Mouse (Mus musculus): ENCODE results near the gene Med28. TPM values are rescaled to one million over a fixed set of nuclear protein-coding genes. Genes with fewer than 3 reads are reported as not detected.

Med28 gene
- polyA plus RNA-seq, 1 experiment from 2014 or later = 256 TPM

DNA sequence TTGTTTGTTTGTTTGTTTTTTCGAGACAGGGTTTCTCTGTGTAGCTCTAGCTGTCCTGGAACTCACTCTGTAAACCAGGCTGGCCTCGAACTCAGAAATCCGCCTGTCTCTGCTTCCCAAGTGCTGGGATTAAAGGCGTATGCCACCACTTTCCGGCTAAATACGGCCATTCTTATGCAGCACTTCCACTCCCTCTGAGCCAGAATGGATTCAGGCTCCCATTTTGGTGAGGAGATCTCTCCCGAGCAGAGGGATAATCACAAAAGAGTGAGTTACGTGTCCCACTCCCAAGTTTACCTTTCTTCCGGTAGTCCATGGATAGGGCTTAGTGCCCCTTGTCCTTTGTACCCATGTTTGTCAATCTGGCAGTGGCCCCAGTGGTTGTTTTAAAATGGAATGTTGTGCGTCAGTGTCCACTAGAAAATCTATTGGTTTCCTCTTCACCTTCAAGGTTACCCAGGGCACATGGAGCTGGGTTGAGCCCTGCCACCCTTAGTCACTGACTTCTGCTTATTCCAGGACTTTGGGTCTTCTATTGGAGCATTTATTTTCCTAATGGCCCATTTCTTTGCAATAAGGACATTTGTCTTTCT is 4.8 kb upstream of the Med28 start:
- no peak overlapping the region for H3K4me2 ChIP-seq (replicated peaks)
- no peak for ATAC-seq (ENCODE audit: low FRiP score, low read depth)
- no peak overlapping the region for H3K27ac ChIP-seq
- WGBS = 94% methylated on average over 10 of the region's 10 CpGs
- H3K4me3 ChIP-seq = no peak overlapping the region
- H3K27me3 ChIP-seq = no peaks in the 10 kb centered on the region
- no peaks in the 10 kb centered on the region for H3K9me3 ChIP-seq
- no peak overlapping the region for H3K9ac ChIP-seq
- H3K4me1 ChIP-seq = 0 out of 2 replicates have a peak, but pooled peaks cover 4% of the 10 kb centered on the region
- H3K36me3 ChIP-seq = peaks cover 25% of the 10 kb centered on the region

DNA sequence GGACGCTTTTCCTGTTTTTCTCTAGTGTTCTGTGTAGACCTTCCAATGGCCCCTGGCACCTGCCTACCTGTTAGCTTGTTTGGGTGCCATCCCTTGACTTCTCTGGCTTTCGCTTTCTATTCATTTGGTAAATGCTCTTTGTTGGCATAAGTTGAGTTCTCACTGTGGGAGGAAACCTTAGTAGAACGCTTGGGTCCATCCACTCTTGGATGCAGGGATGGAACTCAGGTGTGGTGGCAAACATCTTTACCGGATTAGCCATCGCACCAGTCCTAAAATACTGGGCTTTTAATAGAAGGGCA is 731 bp downstream of the Med28 start:
- peak overlapping the region; percentile 95 for H3K9ac ChIP-seq
- no peak overlapping the region; the same call in 1 of the 2 replicates for H3K27ac ChIP-seq
- peak overlapping the region; percentile 94 for H3K4me3 ChIP-seq
- peaks cover 18% of the 10 kb centered on the region for H3K4me1 ChIP-seq
- WGBS = 7% methylated on average over 5 of the region's 5 CpGs
- no peaks in the 10 kb centered on the region for H3K27me3 ChIP-seq
- ATAC-seq (ENCODE audit: low FRiP score, low read depth) = no peak
- H3K36me3 ChIP-seq = peaks cover 24% of the 10 kb centered on the region
- H3K4me2 ChIP-seq (replicated peaks) = peak overlapping the region; percentile 94
- H3K9me3 ChIP-seq = no peaks in the 10 kb centered on the region

GRCm38 (mm10) chr5:45521601-45522000 is 1.6 kb downstream of the Med28 start:
- H3K9me3 ChIP-seq = no peaks in the 10 kb centered on the region
- peaks cover 18% of the 10 kb centered on the region for H3K4me1 ChIP-seq
- peak overlapping the region; percentile 94 for H3K4me2 ChIP-seq (replicated peaks)
- H3K9ac ChIP-seq = peak overlapping the region; percentile 95; the same call in 1 of the 2 replicates
- no peak overlapping the region for H3K27ac ChIP-seq
- ATAC-seq (ENCODE audit: low FRiP score, low read depth) = no peak
- WGBS = 90% methylated on average over 6 of the region's 6 CpGs
- H3K27me3 ChIP-seq = no peaks in the 10 kb centered on the region
- H3K4me3 ChIP-seq = peak overlapping the region; percentile 94
- H3K36me3 ChIP-seq = peaks cover 33% of the 10 kb centered on the region

DNA sequence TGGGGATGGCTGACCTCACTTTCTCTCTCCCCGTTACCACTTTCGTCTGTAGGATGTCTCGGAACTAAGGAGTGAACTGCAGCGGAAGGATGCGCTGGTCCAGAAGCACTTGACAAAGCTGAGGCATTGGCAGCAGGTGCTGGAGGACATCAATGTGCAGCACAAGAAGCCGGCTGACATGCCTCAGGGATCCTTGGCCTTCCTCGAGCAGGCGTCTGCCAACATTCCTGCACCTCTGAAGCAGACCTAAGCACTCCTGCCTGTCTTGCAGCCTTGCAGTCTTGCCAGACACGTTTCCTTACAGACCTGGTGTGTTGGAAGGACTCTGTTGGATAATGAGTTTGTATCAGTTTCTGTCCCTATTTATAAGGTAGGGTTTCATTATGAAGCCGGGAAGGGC is 5.1 kb downstream of the Med28 start:
- no peaks in the 10 kb centered on the region for H3K27me3 ChIP-seq
- no peaks in the 10 kb centered on the region for H3K9me3 ChIP-seq
- H3K36me3 ChIP-seq = peaks cover 64% of the 10 kb centered on the region
- H3K27ac ChIP-seq = no peak overlapping the region
- no peak overlapping the region for H3K4me3 ChIP-seq
- no peak overlapping the region for H3K4me2 ChIP-seq (replicated peaks)
- H3K9ac ChIP-seq = no peak overlapping the region
- H3K4me1 ChIP-seq = peaks cover 15% of the 10 kb centered on the region
- no peak for ATAC-seq (ENCODE audit: low FRiP score, low read depth)
- 91% methylated on average over 10 of the region's 10 CpGs for WGBS

GRCm38 (mm10) chr5:45526338-45526737 is 6.3 kb downstream of the Med28 start:
- Histone ChIP-seq H3K9ac (no peak overlapping the region), H3K36me3 (peaks cover 73% of the 10 kb centered on the region), H3K4me2 (replicated peaks) (no peak overlapping the region), H3K27ac (no peak overlapping the region), H3K4me3 (no peak overlapping the region), H3K27me3 (no peaks in the 10 kb centered on the region), H3K4me1 (peaks cover 9% of the 10 kb centered on the region), H3K9me3 (no peaks in the 10 kb centered on the region)
- WGBS = 93% methylated on average over 4 of the region's 4 CpGs
- no peak for ATAC-seq (ENCODE audit: low FRiP score, low read depth)

DNA sequence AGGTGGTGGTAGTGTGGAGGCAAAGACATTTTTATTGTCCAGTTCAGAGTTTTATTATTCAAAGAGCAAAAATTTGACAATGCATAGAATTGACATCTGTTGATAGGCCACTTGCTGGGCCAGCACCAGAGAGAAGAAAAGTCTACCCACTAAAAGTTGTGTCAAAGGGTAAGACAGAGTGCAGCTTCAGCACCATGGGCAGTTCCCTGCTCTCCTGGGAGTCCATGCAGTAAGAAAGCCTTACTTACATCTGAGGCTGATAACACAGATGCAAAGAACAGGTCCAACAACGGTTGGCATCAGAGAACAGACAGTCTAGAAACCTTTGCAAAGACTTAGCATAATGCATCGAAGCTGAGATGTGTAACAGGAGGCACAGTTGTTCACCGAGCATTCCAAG is 9.7 kb downstream of the Med28 start:
- no peak overlapping the region for H3K27ac ChIP-seq
- H3K4me2 ChIP-seq (replicated peaks) = no peak overlapping the region
- no peak for ATAC-seq (ENCODE audit: low FRiP score, low read depth)
- H3K36me3 ChIP-seq = peaks cover 66% of the 10 kb centered on the region
- 87% methylated on average over 3 of the region's 3 CpGs for WGBS
- H3K9me3 ChIP-seq = no peaks in the 10 kb centered on the region
- no peak overlapping the region for H3K9ac ChIP-seq
- peaks cover 4% of the 10 kb centered on the region; the same call in 1 of the 2 replicates for H3K4me1 ChIP-seq
- H3K4me3 ChIP-seq = no peak overlapping the region
- H3K27me3 ChIP-seq = no peaks in the 10 kb centered on the region

GRCm38 (mm10) chr5:45534319-45535098 is 14.5 kb downstream of the Med28 start:
- no peak overlapping the region for H3K27ac ChIP-seq
- H3K27me3 ChIP-seq = no peaks in the 10 kb centered on the region
- peaks cover 21% of the 10 kb centered on the region for H3K36me3 ChIP-seq
- H3K9me3 ChIP-seq = no peaks in the 10 kb centered on the region
- H3K4me2 ChIP-seq (replicated peaks) = peak overlapping the region; percentile 16; the same call in 1 of the 2 replicates
- 7% methylated on average over 17 of the region's 17 CpGs for WGBS
- no peak overlapping the region for H3K4me3 ChIP-seq
- peak; percentile 28; the same call in 1 of the 2 replicates for ATAC-seq (ENCODE audit: low FRiP score, low read depth)
- H3K4me1 ChIP-seq = peaks cover 4% of the 10 kb centered on the region; the same call in 1 of the 2 replicates
- no peak overlapping the region for H3K9ac ChIP-seq

DNA sequence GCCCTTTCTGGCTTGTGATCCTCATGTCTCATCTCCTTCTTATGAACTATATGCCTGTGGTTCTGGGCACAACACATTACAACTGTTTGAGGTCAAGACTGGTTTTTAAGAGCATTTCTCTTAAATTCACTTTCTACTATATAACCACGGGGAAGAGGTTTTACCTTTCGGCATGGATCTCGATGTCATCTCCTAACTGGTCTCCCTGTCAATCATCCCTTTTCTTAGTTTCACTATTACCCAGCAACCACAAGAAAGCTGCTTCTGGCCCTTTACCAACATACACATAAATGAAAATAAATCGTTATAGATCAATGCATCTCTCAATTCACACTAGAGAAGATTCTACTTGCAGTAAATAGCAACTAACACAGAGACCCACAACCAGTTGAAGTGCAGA is 15.1 kb downstream of the Med28 start:
- Histone ChIP-seq H3K9ac (no peak overlapping the region), H3K4me3 (no peak overlapping the region), H3K36me3 (peaks cover 15% of the 10 kb centered on the region), H3K4me2 (replicated peaks) (no peak overlapping the region), H3K27ac (no peak overlapping the region), H3K27me3 (no peaks in the 10 kb centered on the region), H3K4me1 (peaks cover 4% of the 10 kb centered on the region; the same call in 1 of the 2 replicates), H3K9me3 (no peaks in the 10 kb centered on the region)
- ATAC-seq (ENCODE audit: low FRiP score, low read depth) = no peak
- WGBS = 64% methylated on average over 4 of the region's 4 CpGs

- WGBS = 50% methylated on average over 10 of the region's 10 CpGs
- H3K27ac ChIP-seq = no peak overlapping the region
Observed at GRCm38 (mm10) chr5:45539502-45539901, 19.5 kb downstream of the Med28 start.

DNA sequence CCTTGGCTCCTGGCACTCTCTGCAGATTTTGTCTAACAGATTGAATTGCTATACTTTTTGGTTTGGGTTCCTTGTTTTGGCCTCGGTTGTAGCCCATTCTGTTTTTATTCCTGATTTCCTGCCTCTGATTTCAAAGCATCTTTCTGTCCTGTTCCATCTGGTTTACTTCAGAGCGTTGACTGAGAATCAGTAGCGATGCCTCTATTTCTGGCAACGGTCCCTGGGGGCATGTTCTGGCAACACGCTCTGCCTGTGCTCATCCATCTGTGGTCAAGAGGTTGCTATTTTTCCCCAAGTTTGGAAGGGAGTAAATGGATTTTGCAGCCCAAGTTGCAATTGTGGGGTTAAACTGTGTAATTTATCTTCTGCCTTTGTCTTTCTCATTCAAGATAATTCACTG is 23.3 kb downstream of the Med28 start:
- ATAC-seq (ENCODE audit: low FRiP score, low read depth) = no peak

More at GRCm38 (mm10) chr5:45539502-45539901, 19.5 kb downstream of the Med28 start:
- Histone ChIP-seq H3K9me3 (no peaks in the 10 kb centered on the region), H3K36me3 (no peaks in the 10 kb centered on the region), H3K4me1 (no peaks in the 10 kb centered on the region), H3K27me3 (no peaks in the 10 kb centered on the region), H3K4me3 (no peak overlapping the region), H3K9ac (no peak overlapping the region), H3K4me2 (replicated peaks) (no peak overlapping the region)
- ATAC-seq (ENCODE audit: low FRiP score, low read depth) = no peak

GRCm38 (mm10) chr5:45549586-45549985 is 29.6 kb downstream of the Med28 start:
- ATAC-seq (ENCODE audit: low FRiP score, low read depth) = no peak
- no peaks in the 10 kb centered on the region for H3K36me3 ChIP-seq
- H3K9ac ChIP-seq = no peak overlapping the region
- H3K4me2 ChIP-seq (replicated peaks) = no peak overlapping the region
- no peaks in the 10 kb centered on the region for H3K27me3 ChIP-seq
- no peak overlapping the region for H3K27ac ChIP-seq
- 92% methylated on average over 1 of the region's 1 CpGs for WGBS
- H3K9me3 ChIP-seq = no peaks in the 10 kb centered on the region
- H3K4me3 ChIP-seq = no peak overlapping the region
- H3K4me1 ChIP-seq = no peaks in the 10 kb centered on the region

More for the DNA sequence above, 23.3 kb downstream of the Med28 start:
- no peaks in the 10 kb centered on the region for H3K36me3 ChIP-seq
- WGBS = 53% methylated on average over 5 of the region's 5 CpGs
- no peaks in the 10 kb centered on the region for H3K9me3 ChIP-seq
- no peaks in the 10 kb centered on the region for H3K27me3 ChIP-seq
- H3K27ac ChIP-seq = no peak overlapping the region
- H3K9ac ChIP-seq = no peak overlapping the region
- H3K4me2 ChIP-seq (replicated peaks) = no peak overlapping the region
- H3K4me3 ChIP-seq = no peak overlapping the region
- H3K4me1 ChIP-seq = no peaks in the 10 kb centered on the region

GRCm38 (mm10) chr5:45564054-45564453 is 44.0 kb downstream of the Med28 start:
- ATAC-seq (ENCODE audit: low FRiP score, low read depth) = no peak
- Histone ChIP-seq H3K27me3 (no peaks in the 10 kb centered on the region), H3K9ac (no peak overlapping the region), H3K4me1 (no peaks in the 10 kb centered on the region), H3K4me2 (replicated peaks) (no peak overlapping the region), H3K9me3 (no peaks in the 10 kb centered on the region), H3K36me3 (no peaks in the 10 kb centered on the region), H3K4me3 (no peak overlapping the region), H3K27ac (no peak overlapping the region)
- 62% methylated on average over 6 of the region's 6 CpGs for WGBS
